Mouse (Mus musculus) heart, adult 2 months (tissue): Measurements from ENCODE around the gene Ribc1. TPM values are rescaled to one million over a fixed set of nuclear protein-coding genes. Genes with fewer than 3 reads are reported as not detected.

Experiments
- DNase-seq, 2 experiments: peaks; one replicate each; pipeline ENCODE4 v3.0.0; 2021
- H3K27ac ChIP-seq: fragments of 200-600 bp; 2 replicates; pipeline ENCODE4 v1.8.1; 2022
- H3K27me3 ChIP-seq: fragments of 200-500 bp; 2 replicates; pipeline ENCODE4 v1.6.1; 2012; ENCODE audit warnings: mild to moderate bottlenecking, low read length, inconsistent platforms, mixed read lengths; ENCODE audit not compliant: control insufficient read depth, insufficient read depth
- H3K36me3 ChIP-seq: fragments of 200-500 bp; 2 replicates; pipeline ENCODE4 v1.6.1; 2012; ENCODE audit warnings: low read length, inconsistent platforms; ENCODE audit not compliant: control insufficient read depth, insufficient read depth
- H3K4me1 ChIP-seq: fragments of 200-500 bp; 2 replicates; pipeline ENCODE4 v1.6.1; 2011; ENCODE audit warnings: low read length; ENCODE audit not compliant: control insufficient read depth, insufficient read depth
- H3K4me3 ChIP-seq: fragments of 200-600 bp; 2 replicates; pipeline ENCODE4 v1.8.1; 2022
- H3K79me2 ChIP-seq: fragments of 200-500 bp; replicated peaks from 2 replicates; pipeline ENCODE4 v1.6.1; 2012; ENCODE audit warnings: mild to moderate bottlenecking, inconsistent platforms, low read length, moderate library complexity, mixed read lengths; ENCODE audit not compliant: control insufficient read depth, insufficient read depth
- H3K9ac ChIP-seq: fragments of 200-500 bp; 2 replicates; pipeline ENCODE4 v1.6.1; 2012; ENCODE audit warnings: low read depth, mild to moderate bottlenecking, control low read depth, inconsistent platforms, low read length, mixed read lengths
- CTCF ChIP-seq: fragments of 200-600 bp; IDR thresholded peaks from 2 replicates; pipeline ENCODE4 v1.8.1; 2022; ENCODE audit warnings: antibody characterized with exemption, mild to moderate bottlenecking, moderate library complexity
- EP300 ChIP-seq: fragments of 200-500 bp; IDR thresholded peaks from 2 replicates; pipeline ENCODE4 v1.6.1; 2011; ENCODE audit warnings: low read depth, low read length, control low read depth; ENCODE audit not compliant: insufficient read depth
- POLR2A ChIP-seq: fragments of 200-500 bp; IDR thresholded peaks from 2 replicates; pipeline ENCODE4 v1.6.1; 2011; ENCODE audit warnings: mild to moderate bottlenecking, low read depth, low read length, control low read depth; ENCODE audit not compliant: insufficient read depth
- WGBS: fragments of 180-500 bp; shearing (Covaris S2); methylation state at CpG from one replicate; pipeline ENCODE4 v1.1.7; 2018; 5-methylcytosine and 5-hydroxymethylcytosine counted together
- intact Hi-C: fragments of 180-260 bp; cut with DNase I; formaldehyde crosslinking; loops from one replicate; pipeline ENCODE4 v1.15.1; 2025
- polyA plus RNA-seq: library from polyadenylated mRNA; depleted of rRNA; stranded (reverse); fragments of >200 nt; gene quantifications from 2 replicates; pipeline ENCODE4 v1.2.3, GENCODE M21; 2012; rRNA removed
- total RNA-seq, 2 experiments: library from RNA; stranded (reverse); gene quantifications; 2 replicates each; pipeline ENCODE4 v1.2.3; 2021

Gene Ribc1
- total and polyA plus RNA-seq, 3 experiments = 0.29 to 0.31 TPM; not detected in 1

GRCm38 (mm10) chrX:152001737-152002710 lies 14.1 kb downstream of the Ribc1 start, which contains the start of gene Hsd17b10:
Hsd17b10 (plus strand) TSS chrX:152001845.
- DNase-seq = peak; percentile 80 to 89
- WGBS = 19% methylated on average over 38 of the region's 41 CpGs
- intact Hi-C loops = loop anchor here (1.0 to 5.0 kb wide), 2 partner anchors 14 to 145 kb away; partner anchors contain the start of genes Ribc1 and Smc1a
- Histone ChIP-seq H3K79me2 (no peaks in the 10 kb centered on the region), H3K4me3 (peak within 1 kb of the TSS; percentile 48), H3K27me3 (no peaks in the 10 kb centered on the region), H3K36me3 (no peaks in the 10 kb centered on the region; the same call in 1 of the 2 replicates), H3K4me1 (no peaks in the 10 kb centered on the region), H3K9ac (peak within 1 kb of the TSS; percentile 70), H3K27ac (peak within 1 kb of the TSS; percentile 84)
- TF ChIP-seq POLR2A = peak; percentile 92
- 0 out of 2 replicates have a peak, but pooled peaks have one; percentile 52 for TF ChIP-seq EP300
- TF ChIP-seq CTCF = peak; percentile 39

GRCm38 (mm10) chrX:152001182-152001684 lies 14.9 kb downstream of the Ribc1 start:
- peak overlapping the region; percentile 84 for H3K27ac ChIP-seq
- DNase-seq = no peak
- intact Hi-C loops = loop anchor here (5.0 kb wide), 1 partner anchor 146 kb away; no protein-coding TSS in a partner anchor
- TF ChIP-seq POLR2A (no peak), EP300 (no peak), CTCF (no peak)
- no peaks in the 10 kb centered on the region for H3K27me3 ChIP-seq
- no peaks in the 10 kb centered on the region for H3K4me1 ChIP-seq
- peak overlapping the region; percentile 35 for H3K9ac ChIP-seq
- no peaks in the 10 kb centered on the region; the same call in 1 of the 2 replicates for H3K36me3 ChIP-seq
- no peaks in the 10 kb centered on the region for H3K79me2 ChIP-seq
- 27% methylated on average over 9 of the region's 9 CpGs for WGBS
- H3K4me3 ChIP-seq = peak overlapping the region; percentile 48

GRCm38 (mm10) chrX:151999006-151999710 lies 16.9 kb downstream of the Ribc1 start:
- no peaks in the 10 kb centered on the region for H3K79me2 ChIP-seq
- no peak overlapping the region for H3K27ac ChIP-seq
- TF ChIP-seq CTCF (no peak), POLR2A (no peak), EP300 (no peak)
- H3K4me3 ChIP-seq = no peak overlapping the region
- WGBS = 70% methylated on average over 4 of the region's 4 CpGs
- no peaks in the 10 kb centered on the region; the same call in 1 of the 2 replicates for H3K36me3 ChIP-seq
- intact Hi-C loops = no loop called here
- H3K27me3 ChIP-seq = no peaks in the 10 kb centered on the region
- H3K9ac ChIP-seq = no peak overlapping the region
- DNase-seq = no peak
- H3K4me1 ChIP-seq = no peaks in the 10 kb centered on the region

Other genes starting within 250 kb of the Ribc1 start
- 100 to 1,000 TPM; 151 to 152 TPM for gene Huwe1, start 215.5 kb downstream of the Ribc1 start, total RNA-seq
- gene Huwe1, start 215.5 kb downstream of the Ribc1 start, polyA plus RNA-seq = 45.5 and 65.0 TPM in 2 replicates
- gene Hsd17b10, start 14.4 kb downstream of the Ribc1 start, total RNA-seq = 100 to 1,000 TPM; 225 to 246 TPM
- 132 and 162 TPM in 2 replicates for gene Hsd17b10, start 14.4 kb downstream of the Ribc1 start, polyA plus RNA-seq
- 10 to 100 TPM; 22.6 to 26.6 TPM for gene Smc1a, start 133 bp upstream of the Ribc1 start, total RNA-seq
- 13.8 and 20.5 TPM in 2 replicates for gene Smc1a, start 133 bp upstream of the Ribc1 start, polyA plus RNA-seq
- gene Iqsec2, start 128.0 kb upstream of the Ribc1 start, total RNA-seq = 10 to 100 TPM; 61.3 to 75.9 TPM
- gene Iqsec2, start 128.0 kb upstream of the Ribc1 start, polyA plus RNA-seq = 111 and 126 TPM in 2 replicates
- 10 to 100 TPM; 29.7 to 48.5 TPM for gene Kdm5c, start 216.7 kb upstream of the Ribc1 start, total RNA-seq
- 17.7 and 32.7 TPM in 2 replicates for gene Kdm5c, start 216.7 kb upstream of the Ribc1 start, polyA plus RNA-seq